Mouse (Mus musculus) liver, embryonic 11.5 days (tissue): Measurements from ENCODE around the gene Rnf186. TPM values are rescaled to one million over a fixed set of nuclear protein-coding genes. Genes with fewer than 3 reads are reported as not detected.

Source experiments
- ATAC-seq: fragments of 200-750 bp; cut with Nextera tagmentation; replicated peaks from 2 replicates; pipeline ENCODE4 v1.8.0; 2017; ENCODE audit warnings: moderate number of reproducible peaks, mild to moderate bottlenecking, moderate TSS enrichment, moderate library complexity; ENCODE audit not compliant: low FRiP score
- DNase-seq: peaks from one replicate; pipeline ENCODE4 v3.0.0-alpha.2; 2017; ENCODE audit warnings: low spot score
- H3K27ac ChIP-seq: fragments of 300-500 bp; sonication (generic); 2 replicates; pipeline ENCODE4 v1.5.1; 2014; ENCODE audit warnings: mild to moderate bottlenecking, low read depth, low read length, control low read depth
- H3K27me3 ChIP-seq: fragments of 300-500 bp; sonication (generic); replicated peaks from 2 replicates; pipeline ENCODE4 v1.6.1; 2014; ENCODE audit warnings: low read length, mixed read lengths; ENCODE audit not compliant: control insufficient read depth, insufficient read depth
- H3K36me3 ChIP-seq: fragments of 300-500 bp; sonication (generic); 2 replicates; pipeline ENCODE4 v1.6.1; 2014; ENCODE audit warnings: mild to moderate bottlenecking, low read length, moderate library complexity, mixed read lengths; ENCODE audit not compliant: control insufficient read depth, insufficient read depth
- H3K4me1 ChIP-seq: fragments of 300-500 bp; sonication (generic); replicated peaks from 2 replicates; pipeline ENCODE4 v1.6.1; 2014; ENCODE audit warnings: low read length, mixed read lengths; ENCODE audit not compliant: control insufficient read depth, insufficient read depth
- H3K4me2 ChIP-seq: fragments of 300-500 bp; sonication (generic); 2 replicates; pipeline ENCODE4 v1.6.1; 2014; ENCODE audit warnings: mild to moderate bottlenecking, control low read depth, moderate library complexity
- H3K4me3 ChIP-seq: fragments of 300-500 bp; sonication (generic); 2 replicates; pipeline ENCODE4 v1.5.1; 2014; ENCODE audit warnings: low read depth, low read length, control low read depth
- H3K9ac ChIP-seq: fragments of 300-500 bp; sonication (generic); 2 replicates; pipeline ENCODE4 v1.6.1; 2014; ENCODE audit warnings: low read depth, low read length, control low read depth
- H3K9me3 ChIP-seq: fragments of 300-500 bp; sonication (generic); 2 replicates; pipeline ENCODE4 v1.6.1; 2016; ENCODE audit warnings: low read length, inconsistent platforms, mixed read lengths; ENCODE audit not compliant: control insufficient read depth
- WGBS: fragments of 180-500 bp; shearing (Covaris S2); extraction: QIAGEN DNeasy Blood & Tissue Kit; methylation state at CpG from one replicate; pipeline ENCODE4 v1.1.7; 2014; 5-methylcytosine and 5-hydroxymethylcytosine counted together
- polyA plus RNA-seq: library from polyadenylated mRNA; unstranded; fragments of >200 nt; fragmentation: Nextera tagmentation; extraction: Ambion mirVana; gene quantifications from 2 replicates; pipeline ENCODE4 v1.2.1, GENCODE M21; 2014

Gene Rnf186
- polyA plus RNA-seq, 1 experiment from 2014 or later = not detected

DNA sequence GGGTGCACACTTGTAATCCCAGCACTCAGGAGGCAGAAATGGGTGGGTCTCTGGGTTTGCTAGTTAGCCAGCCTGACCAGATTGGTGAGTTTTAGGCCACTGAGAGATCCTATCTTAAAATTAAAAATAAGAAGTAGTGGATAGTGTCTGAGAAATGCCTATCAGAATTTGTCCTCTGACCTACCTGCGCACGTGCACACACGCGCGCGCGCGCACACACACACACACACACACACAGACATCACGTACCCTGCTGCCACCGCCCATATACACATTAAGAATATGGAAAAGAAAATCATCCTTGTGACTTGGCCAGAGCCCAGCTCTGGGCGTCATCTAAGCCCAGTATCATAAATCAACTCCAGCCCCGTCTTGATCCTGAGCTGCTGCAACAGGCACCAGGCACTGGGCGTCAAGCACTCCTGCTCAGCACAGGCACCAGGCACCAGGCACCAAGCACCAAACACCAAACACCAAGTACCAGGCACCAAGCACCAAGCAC is 44.3 kb downstream of the Rnf186 start:
- Histone ChIP-seq H3K9ac (no peak overlapping the region), H3K27ac (no peak overlapping the region), H3K4me2 (no peak overlapping the region), H3K4me1 (no peaks in the 10 kb centered on the region), H3K36me3 (no peaks in the 10 kb centered on the region), H3K27me3 (no peaks in the 10 kb centered on the region), H3K4me3 (no peak overlapping the region), H3K9me3 (peaks cover 3% of the 10 kb centered on the region; the same call in 1 of the 2 replicates)
- 93% methylated on average over 13 of the region's 13 CpGs for WGBS
- DNase-seq (no peak), ATAC-seq (no peak)

DNA sequence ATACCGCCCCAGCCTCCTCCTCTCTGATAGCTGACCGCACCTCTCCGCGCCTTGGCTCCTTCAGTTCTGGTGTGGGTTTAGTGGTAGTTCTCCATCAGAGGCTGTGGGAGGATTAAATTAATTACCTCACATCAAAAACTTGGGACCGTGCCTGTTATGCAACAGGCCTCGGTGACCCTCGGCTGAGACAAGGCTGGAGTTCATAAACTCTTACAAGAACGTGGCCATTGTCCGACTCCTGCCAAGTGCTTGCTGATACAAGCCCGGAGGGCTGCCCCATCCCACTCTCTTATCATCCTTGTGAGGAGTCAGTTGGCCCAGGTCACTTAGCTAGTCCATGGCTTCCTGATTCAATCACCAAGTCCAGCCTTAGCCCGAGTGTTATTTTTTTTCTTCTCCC is 46.4 kb downstream of the Rnf186 start:
- no peak overlapping the region for H3K4me2 ChIP-seq
- ATAC-seq (no peak), DNase-seq (no peak)
- WGBS = 82% methylated on average over 11 of the region's 11 CpGs
- H3K9ac ChIP-seq = no peak overlapping the region
- H3K27me3 ChIP-seq = no peaks in the 10 kb centered on the region
- H3K36me3 ChIP-seq = no peaks in the 10 kb centered on the region
- H3K4me3 ChIP-seq = no peak overlapping the region
- H3K4me1 ChIP-seq = no peaks in the 10 kb centered on the region
- H3K27ac ChIP-seq = no peak overlapping the region
- peaks cover 3% of the 10 kb centered on the region; the same call in 1 of the 2 replicates for H3K9me3 ChIP-seq

DNA sequence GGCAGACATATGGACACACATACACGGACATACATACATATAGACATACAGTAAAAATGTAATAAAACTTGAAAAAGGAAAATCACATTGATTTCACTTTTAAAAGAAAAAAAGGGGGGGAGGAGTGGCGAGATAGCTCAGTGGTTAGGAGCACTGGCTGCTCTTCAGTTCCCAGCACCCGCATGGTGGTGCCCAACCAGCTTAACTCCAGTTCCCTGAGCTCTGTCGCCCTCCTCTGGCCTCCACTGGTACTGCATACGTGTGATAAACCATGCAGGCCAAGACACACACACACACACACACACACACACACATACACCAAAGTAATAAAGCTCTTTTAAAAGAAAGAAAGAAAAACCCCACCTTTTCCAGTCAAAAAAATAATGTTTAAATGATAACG is 47.9 kb downstream of the Rnf186 start:
- ATAC-seq (no peak), DNase-seq (no peak)
- Histone ChIP-seq H3K4me1 (no peaks in the 10 kb centered on the region; the same call in none of the 2 replicates), H3K36me3 (no peaks in the 10 kb centered on the region), H3K4me3 (no peak overlapping the region), H3K9me3 (peaks cover 3% of the 10 kb centered on the region; the same call in 1 of the 2 replicates), H3K27me3 (no peaks in the 10 kb centered on the region), H3K4me2 (no peak overlapping the region), H3K27ac (no peak overlapping the region), H3K9ac (no peak overlapping the region)
- 75% methylated on average over 6 of the region's 6 CpGs for WGBS

Other genes starting within 250 kb of the Rnf186 start
- 0.22 and 0.27 TPM in 2 replicates for gene Pla2g2c, start 242.3 kb upstream of the Rnf186 start, polyA plus RNA-seq
- 0.48 and 0.74 TPM in 2 replicates for gene Ubxn10, start 229.9 kb upstream of the Rnf186 start, polyA plus RNA-seq
- gene Pla2g2f, start 209.5 kb upstream of the Rnf186 start, polyA plus RNA-seq = not detected in 2 replicates
- 0.25 TPM in 1 of 2 replicates, not detected in the other for gene Pla2g2d, start 191.4 kb upstream of the Rnf186 start, polyA plus RNA-seq
- gene Pla2g5, start 103.6 kb upstream of the Rnf186 start, polyA plus RNA-seq = 0.16 TPM in 1 of 2 replicates, not detected in the other
- not detected in 2 replicates for gene Gm13030, start 93.1 kb upstream of the Rnf186 start, polyA plus RNA-seq
- gene Pla2g2e, start 89.2 kb upstream of the Rnf186 start, polyA plus RNA-seq = not detected in 2 replicates
- 3.0 and 3.8 TPM in 2 replicates for gene Otud3, start 53.2 kb upstream of the Rnf186 start, polyA plus RNA-seq
- 1.5 and 1.9 TPM in 2 replicates for gene Tmco4, start 5.8 kb downstream of the Rnf186 start, polyA plus RNA-seq
- not detected in 2 replicates for gene Htr6, start 108.5 kb downstream of the Rnf186 start, polyA plus RNA-seq
- gene Nbl1, start 125.9 kb downstream of the Rnf186 start, polyA plus RNA-seq = 4.0 and 5.0 TPM in 2 replicates
- 541 and 564 TPM in 2 replicates for gene Minos1, start 164.0 kb downstream of the Rnf186 start, polyA plus RNA-seq
- 250 and 257 TPM in 2 replicates for gene Capzb, start 225.8 kb downstream of the Rnf186 start, polyA plus RNA-seq